Mouse (Mus musculus) embryonic facial prominence, embryonic 12.5 days (tissue): ENCODE data around the gene Aff1. TPM values are rescaled to one million over a fixed set of nuclear protein-coding genes. Genes with fewer than 3 reads are reported as not detected.
A peak's percentile ranks its signal among the peaks of the same experiment; 100 is the strongest.

Source experiments
- ATAC-seq: fragments of 200-750 bp; cut with Nextera tagmentation; 2 replicates; pipeline ENCODE4 v1.8.0; 2017; ENCODE audit not compliant: insufficient number of reproducible peaks, insufficient read depth, low FRiP score, low TSS enrichment
- H3K27ac ChIP-seq: fragments of 300-500 bp; sonication (generic); 2 replicates; pipeline ENCODE4 v1.5.1; 2016; ENCODE audit warnings: mild to moderate bottlenecking
- H3K27me3 ChIP-seq: fragments of 300-500 bp; sonication (generic); 2 replicates; pipeline ENCODE4 v1.6.1; 2016; ENCODE audit warnings: mild to moderate bottlenecking, moderate library complexity
- H3K36me3 ChIP-seq: fragments of 300-500 bp; sonication (generic); 2 replicates; pipeline ENCODE4 v1.6.1; 2016; ENCODE audit warnings: mild to moderate bottlenecking
- H3K4me1 ChIP-seq: fragments of 300-500 bp; sonication (generic); 2 replicates; pipeline ENCODE4 v1.6.1; 2016
- H3K4me2 ChIP-seq: fragments of 300-500 bp; sonication (generic); replicated peaks from 2 replicates; pipeline ENCODE4 v1.6.1; 2016; ENCODE audit warnings: mild to moderate bottlenecking, moderate library complexity
- H3K4me3 ChIP-seq: fragments of 300-500 bp; sonication (generic); 2 replicates; pipeline ENCODE4 v1.5.1; 2016; ENCODE audit warnings: mild to moderate bottlenecking
- H3K9ac ChIP-seq: fragments of 300-500 bp; sonication (generic); 2 replicates; pipeline ENCODE4 v1.6.1; 2016; ENCODE audit warnings: mild to moderate bottlenecking, moderate library complexity
- H3K9me3 ChIP-seq: fragments of 300-500 bp; sonication (generic); 2 replicates; pipeline ENCODE4 v1.6.1; 2016; ENCODE audit warnings: mild to moderate bottlenecking, moderate library complexity
- WGBS: fragments of 180-500 bp; shearing (Covaris S2); methylation state at CpG from one replicate; pipeline ENCODE4 v1.1.7; 2016; 5-methylcytosine and 5-hydroxymethylcytosine counted together
- polyA plus RNA-seq: library from polyadenylated mRNA; unstranded; fragments of >200 nt; fragmentation: Nextera tagmentation; extraction: Ambion mirVana; gene quantifications from 2 replicates; pipeline ENCODE4 v1.2.1, GENCODE M21; 2016

Aff1 gene
- polyA plus RNA-seq, 1 experiment from 2014 or later = 4.8 TPM

GRCm38 (mm10) chr5:103765758-103766431 lies 73.7 kb downstream of the Aff1 start:
- Histone ChIP-seq H3K27ac (no peak overlapping the region), H3K4me2 (no peak overlapping the region), H3K4me3 (no peak overlapping the region), H3K27me3 (no peaks in the 10 kb centered on the region), H3K9ac (no peak overlapping the region), H3K36me3 (no peaks in the 10 kb centered on the region), H3K4me1 (0 out of 2 replicates have a peak, but pooled peaks cover 1% of the 10 kb centered on the region), H3K9me3 (0 out of 2 replicates have a peak, but pooled peaks cover 3% of the 10 kb centered on the region)
- no peak for ATAC-seq
- 98% methylated on average over 2 of the region's 2 CpGs for WGBS

GRCm38 (mm10) chr5:103766432-103766815 lies 74.2 kb downstream of the Aff1 start:
- Histone ChIP-seq H3K27ac (no peak overlapping the region), H3K27me3 (no peaks in the 10 kb centered on the region), H3K9me3 (0 out of 2 replicates have a peak, but pooled peaks cover 3% of the 10 kb centered on the region), H3K36me3 (no peaks in the 10 kb centered on the region), H3K4me1 (no peaks in the 10 kb centered on the region), H3K9ac (no peak overlapping the region), H3K4me3 (no peak overlapping the region), H3K4me2 (no peak overlapping the region)
- 92% methylated on average over 4 of the region's 4 CpGs for WGBS
- no peak for ATAC-seq

- Histone ChIP-seq H3K27me3 (no peaks in the 10 kb centered on the region), H3K4me2 (no peak overlapping the region), H3K9me3 (0 out of 2 replicates have a peak, but pooled peaks cover 3% of the 10 kb centered on the region), H3K27ac (no peak overlapping the region), H3K9ac (no peak overlapping the region), H3K4me3 (no peak overlapping the region), H3K36me3 (no peaks in the 10 kb centered on the region), H3K4me1 (peaks cover 19% of the 10 kb centered on the region)
- 86% methylated on average over 3 of the region's 3 CpGs for WGBS
- no peak for ATAC-seq
Observed at GRCm38 (mm10) chr5:103768961-103769360, 76.8 kb downstream of the Aff1 start.

- WGBS = 91% methylated on average over 9 of the region's 9 CpGs
- Histone ChIP-seq H3K27ac (no peak overlapping the region), H3K4me3 (no peak overlapping the region), H3K36me3 (no peaks in the 10 kb centered on the region), H3K9ac (no peak overlapping the region), H3K27me3 (no peaks in the 10 kb centered on the region), H3K9me3 (0 out of 2 replicates have a peak, but pooled peaks cover 3% of the 10 kb centered on the region), H3K4me2 (no peak overlapping the region), H3K4me1 (peaks cover 26% of the 10 kb centered on the region)
- ATAC-seq = no peak
Observed at GRCm38 (mm10) chr5:103769701-103770100, 77.5 kb downstream of the Aff1 start.

GRCm38 (mm10) chr5:103770447-103771222 lies 78.5 kb downstream of the Aff1 start:
- H3K9ac ChIP-seq = no peak overlapping the region
- H3K4me3 ChIP-seq = no peak overlapping the region
- no peak overlapping the region for H3K27ac ChIP-seq
- H3K9me3 ChIP-seq = 0 out of 2 replicates have a peak, but pooled peaks cover 3% of the 10 kb centered on the region
- no peaks in the 10 kb centered on the region for H3K36me3 ChIP-seq
- H3K4me2 ChIP-seq = no peak overlapping the region
- ATAC-seq = no peak
- H3K4me1 ChIP-seq = peaks cover 33% of the 10 kb centered on the region
- no peaks in the 10 kb centered on the region for H3K27me3 ChIP-seq
- WGBS = 82% methylated on average over 6 of the region's 6 CpGs

- 18% methylated on average over 6 of the region's 6 CpGs for WGBS
- ATAC-seq = no peak
- H3K27ac ChIP-seq = no peak overlapping the region
Observed at GRCm38 (mm10) chr5:103771380-103771779, 79.2 kb downstream of the Aff1 start.

GRCm38 (mm10) chr5:103772252-103772651 lies 80.1 kb downstream of the Aff1 start:
- WGBS = 15% methylated on average over 4 of the region's 4 CpGs
- Histone ChIP-seq H3K4me1 (peaks cover 40% of the 10 kb centered on the region), H3K4me3 (no peak overlapping the region), H3K27me3 (no peaks in the 10 kb centered on the region), H3K4me2 (no peak overlapping the region), H3K36me3 (no peaks in the 10 kb centered on the region), H3K27ac (peak overlapping the region; percentile 61; the same call in 1 of the 2 replicates), H3K9me3 (no peaks in the 10 kb centered on the region), H3K9ac (no peak overlapping the region; the same call in 1 of the 2 replicates)
- no peak for ATAC-seq

More at GRCm38 (mm10) chr5:103771380-103771779, 79.2 kb downstream of the Aff1 start:
- H3K9ac ChIP-seq = no peak overlapping the region
- no peaks in the 10 kb centered on the region for H3K27me3 ChIP-seq
- H3K4me1 ChIP-seq = peaks cover 33% of the 10 kb centered on the region
- H3K36me3 ChIP-seq = no peaks in the 10 kb centered on the region
- H3K4me3 ChIP-seq = no peak overlapping the region
- no peak overlapping the region for H3K4me2 ChIP-seq
- H3K9me3 ChIP-seq = no peaks in the 10 kb centered on the region

GRCm38 (mm10) chr5:103773100-103773552 lies 81.0 kb downstream of the Aff1 start:
- Histone ChIP-seq H3K4me1 (peaks cover 47% of the 10 kb centered on the region), H3K4me2 (peak overlapping the region; percentile 28), H3K9me3 (no peaks in the 10 kb centered on the region), H3K27me3 (no peaks in the 10 kb centered on the region), H3K36me3 (no peaks in the 10 kb centered on the region), H3K27ac (peak overlapping the region; percentile 61), H3K4me3 (no peak overlapping the region), H3K9ac (no peak overlapping the region; the same call in 1 of the 2 replicates)
- WGBS = 8% methylated on average over 5 of the region's 5 CpGs
- ATAC-seq = no peak; the same call in 1 of the 2 replicates

- no peak overlapping the region for H3K4me2 ChIP-seq
- no peak overlapping the region for H3K9ac ChIP-seq
- peaks cover 61% of the 10 kb centered on the region for H3K4me1 ChIP-seq
- peak overlapping the region; percentile 36; the same call in 1 of the 2 replicates for H3K27ac ChIP-seq
- 56% methylated on average over 11 of the region's 11 CpGs for WGBS
- no peaks in the 10 kb centered on the region for H3K36me3 ChIP-seq
- no peaks in the 10 kb centered on the region for H3K27me3 ChIP-seq
- no peaks in the 10 kb centered on the region for H3K9me3 ChIP-seq
- no peak overlapping the region for H3K4me3 ChIP-seq
- ATAC-seq = no peak
Observed at GRCm38 (mm10) chr5:103774703-103775333, 82.6 kb downstream of the Aff1 start.

- no peaks in the 10 kb centered on the region for H3K27me3 ChIP-seq
- H3K4me1 ChIP-seq = peaks cover 66% of the 10 kb centered on the region
- H3K4me3 ChIP-seq = no peak overlapping the region
- H3K4me2 ChIP-seq = no peak overlapping the region
- no peak for ATAC-seq
- H3K36me3 ChIP-seq = no peaks in the 10 kb centered on the region
- 80% methylated on average over 13 of the region's 13 CpGs for WGBS
- H3K27ac ChIP-seq = 0 out of 2 replicates have a peak overlapping the region, but pooled peaks have one; percentile 36
- no peak overlapping the region for H3K9ac ChIP-seq
- no peaks in the 10 kb centered on the region for H3K9me3 ChIP-seq
Observed at GRCm38 (mm10) chr5:103775429-103775828, 83.3 kb downstream of the Aff1 start.

- peaks cover 75% of the 10 kb centered on the region for H3K4me1 ChIP-seq
Observed at GRCm38 (mm10) chr5:103776842-103777241, 84.7 kb downstream of the Aff1 start.

More at GRCm38 (mm10) chr5:103776842-103777241, 84.7 kb downstream of the Aff1 start:
- H3K27ac ChIP-seq = no peak overlapping the region
- H3K9ac ChIP-seq = no peak overlapping the region
- WGBS = 76% methylated on average over 4 of the region's 4 CpGs
- H3K4me3 ChIP-seq = no peak overlapping the region
- no peaks in the 10 kb centered on the region for H3K36me3 ChIP-seq
- H3K9me3 ChIP-seq = no peaks in the 10 kb centered on the region
- no peak overlapping the region for H3K4me2 ChIP-seq
- ATAC-seq = no peak
- no peaks in the 10 kb centered on the region for H3K27me3 ChIP-seq
